Mouse (Mus musculus) neural tube, embryonic 11.5 days (tissue): ENCODE results near the gene Kmt2d. TPM values are rescaled to one million over a fixed set of nuclear protein-coding genes. Genes with fewer than 3 reads are reported as not detected.

Experiments used
- ATAC-seq: fragments of 200-750 bp; cut with Nextera tagmentation; 2 replicates; pipeline ENCODE4 v1.8.0; 2017; ENCODE audit warnings: moderate number of reproducible peaks, mild to moderate bottlenecking, moderate TSS enrichment, moderate library complexity; ENCODE audit not compliant: insufficient read depth, low FRiP score, low TSS enrichment
- DNase-seq: peaks from one replicate; pipeline ENCODE4 v3.0.0-alpha.2; 2015; ENCODE audit warnings: low spot score
- H3K27ac ChIP-seq: fragments of 300-500 bp; sonication (generic); 2 replicates; pipeline ENCODE4 v1.5.1; 2014; ENCODE audit warnings: low read depth, mild to moderate bottlenecking, low read length
- H3K27me3 ChIP-seq: fragments of 300-500 bp; sonication (generic); 2 replicates; pipeline ENCODE4 v1.6.1; 2014; ENCODE audit warnings: mild to moderate bottlenecking, low read length, mixed read lengths; ENCODE audit not compliant: control insufficient read depth, insufficient read depth
- H3K36me3 ChIP-seq: fragments of 300-500 bp; sonication (generic); 2 replicates; pipeline ENCODE4 v1.6.1; 2014; ENCODE audit warnings: mild to moderate bottlenecking, low read length, moderate library complexity, mixed read lengths; ENCODE audit not compliant: control insufficient read depth, insufficient read depth
- H3K4me1 ChIP-seq: fragments of 300-500 bp; sonication (generic); 2 replicates; pipeline ENCODE4 v1.6.1; 2014; ENCODE audit warnings: low read length, mixed read lengths; ENCODE audit not compliant: control insufficient read depth, insufficient read depth
- H3K4me2 ChIP-seq: fragments of 300-500 bp; sonication (generic); 2 replicates; pipeline ENCODE4 v1.6.1; 2014; ENCODE audit warnings: low read depth, mild to moderate bottlenecking, moderate library complexity
- H3K4me3 ChIP-seq: fragments of 300-500 bp; sonication (generic); 2 replicates; pipeline ENCODE4 v1.5.1; 2014; ENCODE audit warnings: low read depth, low read length
- H3K9ac ChIP-seq: fragments of 300-500 bp; sonication (generic); 2 replicates; pipeline ENCODE4 v1.6.1; 2014; ENCODE audit warnings: mild to moderate bottlenecking, low read length
- H3K9me3 ChIP-seq: fragments of 300-500 bp; sonication (generic); 2 replicates; pipeline ENCODE4 v1.6.1; 2016; ENCODE audit warnings: low read length; ENCODE audit not compliant: control insufficient read depth
- WGBS: fragments of 180-500 bp; shearing (Covaris S2); extraction: QIAGEN DNeasy Blood & Tissue Kit; methylation state at CpG from one replicate; pipeline ENCODE4 v1.1.7; 2014; 5-methylcytosine and 5-hydroxymethylcytosine counted together
- polyA plus RNA-seq: library from polyadenylated mRNA; unstranded; fragments of >200 nt; fragmentation: Nextera tagmentation; extraction: Ambion mirVana; gene quantifications from 2 replicates; pipeline ENCODE4 v1.2.1, GENCODE M21; 2014

Kmt2d gene
- polyA plus RNA-seq, 1 experiment from 2014 or later: 14.7 TPM

DNA sequence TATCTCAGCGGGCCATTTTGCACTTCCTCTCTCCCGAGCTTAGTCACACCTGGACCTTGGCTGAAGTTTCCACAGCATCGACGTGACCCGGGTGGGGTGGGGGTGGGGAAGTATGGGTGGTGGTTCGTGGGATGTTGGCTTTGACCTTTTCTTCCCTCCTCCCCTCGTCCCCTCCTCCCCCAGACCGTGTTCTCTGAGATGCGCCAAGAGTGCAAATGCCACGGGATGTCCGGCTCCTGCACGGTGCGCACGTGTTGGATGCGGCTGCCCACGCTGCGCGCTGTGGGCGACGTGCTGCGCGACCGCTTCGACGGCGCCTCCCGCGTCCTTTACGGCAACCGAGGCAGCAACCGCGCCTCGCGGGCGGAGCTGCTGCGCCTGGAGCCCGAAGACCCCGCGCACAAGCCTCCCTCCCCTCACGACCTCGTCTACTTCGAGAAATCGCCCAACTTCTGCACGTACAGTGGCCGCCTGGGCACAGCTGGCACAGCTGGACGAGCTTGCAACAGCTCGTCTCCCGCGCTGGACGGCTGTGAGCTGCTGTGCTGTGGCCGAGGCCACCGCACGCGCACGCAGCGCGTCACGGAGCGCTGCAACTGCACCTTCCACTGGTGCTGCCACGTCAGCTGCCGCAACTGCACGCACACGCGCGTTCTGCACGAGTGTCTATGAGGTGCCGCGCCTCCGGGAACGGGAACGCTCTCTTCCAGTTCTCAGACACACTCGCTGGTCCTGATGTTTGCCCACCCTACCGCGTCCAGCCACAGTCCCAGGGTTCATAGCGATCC lies 78.6 kb downstream of the Kmt2d start:
- 1% methylated on average over 74 of the region's 75 CpGs for WGBS
- H3K4me1 ChIP-seq: peaks cover 30% of the 10 kb centered on the region

DNA sequence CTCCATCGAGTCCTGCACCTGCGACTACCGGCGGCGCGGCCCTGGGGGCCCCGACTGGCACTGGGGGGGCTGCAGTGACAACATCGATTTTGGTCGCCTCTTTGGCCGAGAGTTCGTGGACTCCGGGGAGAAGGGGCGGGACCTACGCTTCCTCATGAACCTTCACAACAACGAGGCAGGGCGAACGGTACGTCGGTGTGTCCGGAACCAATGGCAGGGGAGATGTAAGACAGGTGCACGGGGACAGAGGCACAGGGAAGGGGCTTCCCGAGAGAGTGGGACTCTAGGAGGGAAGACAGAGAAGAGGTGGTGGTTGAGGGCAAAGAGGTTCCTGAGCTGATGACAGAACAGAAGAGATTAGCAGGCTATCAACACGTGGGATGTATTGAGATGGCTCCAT lies 79.2 kb downstream of the Kmt2d start:
- no peak for ATAC-seq
- under 1% methylated on average over 23 of the region's 23 CpGs for WGBS

More for the DNA sequence above, 78.6 kb downstream of the Kmt2d start:
- H3K27me3 ChIP-seq: peaks cover 96% of the 10 kb centered on the region
- H3K4me2 ChIP-seq: peak overlapping the region; percentile 31
- DNase-seq: peak; percentile 35
- no peak for ATAC-seq
- H3K36me3 ChIP-seq: no peaks in the 10 kb centered on the region; the same call in 1 of the 2 replicates
- H3K9me3 ChIP-seq: no peaks in the 10 kb centered on the region
- H3K4me3 ChIP-seq: peak overlapping the region; percentile 23
- 0 out of 2 replicates have a peak overlapping the region, but pooled peaks have one; percentile 4 for H3K9ac ChIP-seq
- H3K27ac ChIP-seq: no peak overlapping the region

GRCm38 (mm10) chr15:98791221-98791620 lies 79.8 kb downstream of the Kmt2d start:
- peaks cover 88% of the 10 kb centered on the region for H3K27me3 ChIP-seq
- H3K4me2 ChIP-seq: peak overlapping the region; percentile 25
- peaks cover 20% of the 10 kb centered on the region; the same call in 1 of the 2 replicates for H3K4me1 ChIP-seq
- H3K4me3 ChIP-seq: peak overlapping the region; percentile 27
- ATAC-seq: no peak
- peak; percentile 49 for DNase-seq
- no peaks in the 10 kb centered on the region; the same call in 1 of the 2 replicates for H3K36me3 ChIP-seq
- 1% methylated on average over 12 of the region's 12 CpGs for WGBS
- H3K9ac ChIP-seq: peak overlapping the region; percentile 26
- no peak overlapping the region for H3K27ac ChIP-seq
- H3K9me3 ChIP-seq: no peaks in the 10 kb centered on the region

More for the DNA sequence above, 79.2 kb downstream of the Kmt2d start:
- Histone ChIP-seq H3K27me3 (peaks cover 94% of the 10 kb centered on the region), H3K4me1 (peaks cover 25% of the 10 kb centered on the region), H3K4me2 (peak overlapping the region; percentile 25; the same call in 1 of the 2 replicates), H3K27ac (no peak overlapping the region), H3K4me3 (peak overlapping the region; percentile 27), H3K9me3 (no peaks in the 10 kb centered on the region), H3K9ac (no peak overlapping the region; the same call in 1 of the 2 replicates), H3K36me3 (no peaks in the 10 kb centered on the region; the same call in 1 of the 2 replicates)
- DNase-seq: peak; percentile 13

- 0% methylated on average over 23 of the region's 23 CpGs for WGBS
- peaks cover 83% of the 10 kb centered on the region for H3K27me3 ChIP-seq
- H3K36me3 ChIP-seq: no peaks in the 10 kb centered on the region; the same call in 1 of the 2 replicates
- H3K4me3 ChIP-seq: peak overlapping the region; percentile 27
- no peaks in the 10 kb centered on the region for H3K9me3 ChIP-seq
- ATAC-seq: no peak
- peak overlapping the region; percentile 25 for H3K4me2 ChIP-seq
- H3K9ac ChIP-seq: peak overlapping the region; percentile 26
- no peak for DNase-seq
- H3K27ac ChIP-seq: no peak overlapping the region
- peaks cover 20% of the 10 kb centered on the region; the same call in 1 of the 2 replicates for H3K4me1 ChIP-seq
Observed at GRCm38 (mm10) chr15:98790761-98791160, 80.2 kb downstream of the Kmt2d start.

DNA sequence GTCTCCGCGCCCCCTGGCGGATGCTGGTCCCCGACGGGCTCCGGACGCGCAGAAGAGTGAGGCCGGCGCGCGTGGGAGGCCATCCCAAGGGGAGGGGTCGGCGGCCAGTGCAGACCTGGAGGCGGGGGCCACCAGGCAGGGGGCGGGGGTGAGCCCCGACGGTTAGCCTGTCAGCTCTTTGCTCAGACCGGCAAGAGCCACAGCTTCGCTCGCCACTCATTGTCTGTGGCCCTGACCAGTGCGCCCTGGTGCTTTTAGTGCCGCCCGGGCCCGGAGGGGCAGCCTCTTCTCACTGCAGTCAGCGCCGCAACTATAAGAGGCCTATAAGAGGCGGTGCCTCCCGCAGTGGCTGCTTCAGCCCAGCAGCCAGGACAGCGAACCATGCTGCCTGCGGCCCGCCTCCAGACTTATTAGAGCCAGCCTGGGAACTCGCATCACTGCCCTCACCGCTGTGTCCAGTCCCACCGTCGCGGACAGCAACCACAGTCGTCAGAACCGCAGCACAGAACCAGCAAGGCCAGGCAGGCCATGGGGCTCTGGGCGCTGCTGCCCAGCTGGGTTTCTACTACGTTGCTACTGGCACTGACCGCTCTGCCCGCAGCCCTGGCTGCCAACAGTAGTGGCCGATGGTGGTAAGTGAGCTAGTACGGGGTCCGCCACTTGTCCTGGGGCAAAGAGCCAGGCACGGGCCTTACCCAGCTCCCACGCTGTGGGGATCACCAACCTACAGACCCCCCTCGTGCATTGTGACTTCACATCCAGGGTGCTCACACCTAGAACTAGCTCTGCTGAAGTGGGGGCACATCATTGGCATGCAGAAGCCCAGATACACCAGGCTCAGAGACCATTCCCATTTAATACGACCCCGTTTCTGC lies 81.1 kb downstream of the Kmt2d start, which contains the start of gene Wnt1:
Wnt1 (plus strand) TSS at position 197 of the 875 bp plus-strand sequence.
- H3K4me3 ChIP-seq: peak within 1 kb of the TSS; percentile 27
- no peaks in the 10 kb centered on the region; the same call in 1 of the 2 replicates for H3K36me3 ChIP-seq
- no peaks in the 10 kb centered on the region for H3K9me3 ChIP-seq
- DNase-seq (peak; percentile 71), ATAC-seq (no peak)
- WGBS: 2% methylated on average over 51 of the region's 51 CpGs
- no peak within 1 kb of the TSS for H3K27ac ChIP-seq
- H3K9ac ChIP-seq: peak within 1 kb of the TSS; percentile 26; the same call in 1 of the 2 replicates
- H3K4me1 ChIP-seq: peaks cover 20% of the 10 kb centered on the region; the same call in 1 of the 2 replicates
- H3K27me3 ChIP-seq: peaks cover 77% of the 10 kb centered on the region
- H3K4me2 ChIP-seq: peak within 1 kb of the TSS; percentile 25

DNA sequence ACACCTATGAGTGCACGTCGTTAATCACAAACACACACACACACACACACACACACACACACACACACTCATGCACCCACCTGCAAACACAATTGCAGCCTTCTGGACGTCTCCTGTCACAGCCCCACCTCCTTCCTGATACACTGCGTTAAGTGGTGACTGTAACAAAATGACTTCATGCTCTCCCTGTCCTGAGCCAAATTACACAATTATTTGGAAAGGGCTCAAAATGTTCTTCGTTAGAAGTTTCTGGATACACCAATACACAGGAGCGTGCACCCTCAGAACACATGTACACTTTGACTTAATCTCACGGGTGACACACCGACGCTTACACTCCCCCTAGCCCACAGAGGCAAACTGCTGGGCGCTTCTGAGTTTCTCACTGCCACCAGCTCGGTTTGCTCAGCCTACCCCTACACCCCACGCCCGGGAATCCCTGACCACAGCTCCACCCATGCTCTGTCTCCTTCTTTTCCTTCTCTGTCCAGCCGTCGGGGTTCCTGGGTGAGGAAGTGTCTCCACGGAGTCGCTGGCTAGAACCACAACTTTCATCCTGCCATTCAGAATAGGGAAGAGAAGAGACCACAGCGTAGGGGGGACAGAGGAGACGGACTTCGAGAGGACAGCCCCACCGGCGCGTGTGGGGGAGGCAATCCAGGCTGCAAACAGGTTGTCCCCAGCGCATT lies 81.9 kb downstream of the Kmt2d start:
- 9% methylated on average over 24 of the region's 24 CpGs for WGBS
- Histone ChIP-seq H3K27ac (no peak overlapping the region), H3K9ac (no peak overlapping the region), H3K4me1 (peaks cover 20% of the 10 kb centered on the region; the same call in 1 of the 2 replicates), H3K4me2 (peak overlapping the region; percentile 22; the same call in 1 of the 2 replicates), H3K4me3 (peak overlapping the region; percentile 27), H3K27me3 (peaks cover 72% of the 10 kb centered on the region), H3K9me3 (no peaks in the 10 kb centered on the region), H3K36me3 (no peaks in the 10 kb centered on the region; the same call in 1 of the 2 replicates)
- no peak for DNase-seq
- ATAC-seq: no peak

DNA sequence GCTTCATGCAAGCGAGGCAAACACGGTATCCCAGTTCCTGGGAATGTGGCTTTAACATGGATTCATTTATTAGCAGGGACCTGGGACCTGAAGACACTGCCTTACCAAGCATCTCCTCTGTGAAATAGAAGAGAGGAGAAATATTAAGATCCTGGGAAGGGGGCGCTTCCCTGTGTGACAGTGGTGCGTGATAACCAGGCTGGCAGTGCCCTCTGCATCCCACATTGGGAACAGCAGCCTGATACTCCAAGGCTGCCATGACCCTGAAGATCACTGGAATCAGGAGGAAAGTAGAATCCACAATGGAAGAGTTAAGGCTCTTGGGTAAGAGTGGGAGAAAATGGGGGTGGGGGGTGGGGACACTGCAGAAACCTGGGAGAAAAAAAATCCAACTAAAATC lies 83.1 kb downstream of the Kmt2d start:
- H3K4me1 ChIP-seq: peaks cover 14% of the 10 kb centered on the region; the same call in 1 of the 2 replicates
- peaks cover 61% of the 10 kb centered on the region for H3K27me3 ChIP-seq
- ATAC-seq (no peak), DNase-seq (no peak)
- WGBS: 34% methylated on average over 4 of the region's 4 CpGs
- no peaks in the 10 kb centered on the region; the same call in 1 of the 2 replicates for H3K36me3 ChIP-seq
- no peak overlapping the region for H3K27ac ChIP-seq
- H3K9ac ChIP-seq: no peak overlapping the region
- no peaks in the 10 kb centered on the region for H3K9me3 ChIP-seq
- no peak overlapping the region for H3K4me3 ChIP-seq
- no peak overlapping the region for H3K4me2 ChIP-seq

DNA sequence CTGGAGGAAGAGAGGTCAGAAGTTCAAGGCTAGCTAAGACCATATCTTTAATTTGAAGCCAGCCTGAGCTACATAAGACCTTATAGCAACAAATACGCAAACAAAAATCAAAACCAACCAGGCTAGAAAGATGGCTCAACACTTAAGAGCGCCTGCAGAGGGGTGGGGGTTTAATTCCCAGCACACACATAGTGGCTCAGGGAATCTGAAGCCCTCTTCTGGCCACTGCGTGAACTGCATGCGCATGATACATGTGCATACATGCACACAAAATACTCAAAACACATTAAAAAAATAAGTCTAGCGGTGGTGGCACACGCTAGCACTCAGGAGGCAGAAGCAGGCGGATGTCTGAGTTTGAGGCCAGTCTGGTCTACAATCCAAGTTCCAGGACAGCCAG lies 85.3 kb downstream of the Kmt2d start:
- DNase-seq: peak; percentile 33
- no peak for ATAC-seq
- Histone ChIP-seq H3K9me3 (no peaks in the 10 kb centered on the region), H3K27me3 (peaks cover 58% of the 10 kb centered on the region), H3K36me3 (no peaks in the 10 kb centered on the region; the same call in 1 of the 2 replicates), H3K4me3 (no peak overlapping the region), H3K27ac (no peak overlapping the region), H3K4me2 (no peak overlapping the region), H3K4me1 (peaks cover 6% of the 10 kb centered on the region; the same call in 1 of the 2 replicates), H3K9ac (no peak overlapping the region)
- WGBS: 32% methylated on average over 7 of the region's 7 CpGs
